Mouse (Mus musculus): ENCODE measurements around the gene Rbpms2.
"Not testable (repeated sequence)": the region's sequence is repeated elsewhere in the genome, so short reads cannot be mapped to it uniquely, and the experiment has no call there.

Rbpms2 gene

GRCm38 (mm10) chr9:65621196-65621595 lies 8.3 kb upstream of the Rbpms2 start:
- DNase-seq = no peak

- no peak for DNase-seq
Observed at GRCm38 (mm10) chr9:65621666-65622065, 7.8 kb upstream of the Rbpms2 start.

GRCm38 (mm10) chr9:65622826-65623225 lies 6.6 kb upstream of the Rbpms2 start:
- DNase-seq = no peak

GRCm38 (mm10) chr9:65624266-65624665 lies 5.2 kb upstream of the Rbpms2 start:
- DNase-seq = no peak

GRCm38 (mm10) chr9:65629767-65630630 lies 551 bp downstream of the Rbpms2 start:
- peak; percentile 13 for DNase-seq

- DNase-seq = peak; percentile 7
Observed at GRCm38 (mm10) chr9:65630631-65631353, 1.3 kb downstream of the Rbpms2 start.

- no peak for DNase-seq
Observed at GRCm38 (mm10) chr9:65631354-65632021, 2.0 kb downstream of the Rbpms2 start.

GRCm38 (mm10) chr9:65635766-65636165 lies 6.3 kb downstream of the Rbpms2 start:
- no peak for DNase-seq

GRCm38 (mm10) chr9:65636926-65637325 lies 7.5 kb downstream of the Rbpms2 start:
- no peak for DNase-seq

- no peak for DNase-seq
Observed at GRCm38 (mm10) chr9:65639065-65639464, 9.6 kb downstream of the Rbpms2 start.

GRCm38 (mm10) chr9:65640838-65641410 lies 11.5 kb downstream of the Rbpms2 start:
- no peak for DNase-seq

- no peak for DNase-seq
Observed at GRCm38 (mm10) chr9:65641446-65642052, 12.1 kb downstream of the Rbpms2 start.

GRCm38 (mm10) chr9:65642546-65642945 lies 13.1 kb downstream of the Rbpms2 start:
- DNase-seq = no peak

GRCm38 (mm10) chr9:65644960-65645359 lies 15.5 kb downstream of the Rbpms2 start:
- no peak for DNase-seq

- no peak for DNase-seq
Observed at GRCm38 (mm10) chr9:65645984-65646383, 16.5 kb downstream of the Rbpms2 start.

- no peak for DNase-seq
Observed at GRCm38 (mm10) chr9:65646782-65647181, 17.3 kb downstream of the Rbpms2 start.

- DNase-seq = no peak
Observed at GRCm38 (mm10) chr9:65648730-65649129, 19.3 kb downstream of the Rbpms2 start.

- no peak for DNase-seq
Observed at GRCm38 (mm10) chr9:65649997-65650396, 20.5 kb downstream of the Rbpms2 start.

GRCm38 (mm10) chr9:65651957-65652356 lies 22.5 kb downstream of the Rbpms2 start:
- not testable (repeated sequence) for DNase-seq

GRCm38 (mm10) chr9:65653741-65654140 lies 24.3 kb downstream of the Rbpms2 start:
- no peak for DNase-seq

GRCm38 (mm10) chr9:65654700-65655237 lies 25.3 kb downstream of the Rbpms2 start:
- no peak for DNase-seq

- DNase-seq = no peak
Observed at GRCm38 (mm10) chr9:65655540-65655939, 26.1 kb downstream of the Rbpms2 start.

All from right cerebral cortex, postnatal 14 days (tissue).